Mouse (Mus musculus): Measurements from ENCODE around the gene Ctdspl. TPM values are rescaled to one million over a fixed set of nuclear protein-coding genes. Genes with fewer than 3 reads are reported as not detected.
A peak's percentile ranks its signal among the peaks of the same experiment; 100 is the strongest.

Gene Ctdspl
- polyA plus RNA-seq, 2 experiments, result 2.3 to 3.6 TPM

GRCm38 (mm10) chr9:119025263-119025662 lies 99.0 kb downstream of the Ctdspl start:
- H3K9me3 ChIP-seq (ENCODE audit: control insufficient read depth, low read length), result no peaks in the 10 kb centered on the region
- no peak overlapping the region for H3K9ac ChIP-seq (replicated peaks)
- 57% methylated on average over 6 of the region's 6 CpGs for WGBS (ENCODE audit: insufficient replicate concordance)
- H3K27me3 ChIP-seq (ENCODE audit: control insufficient read depth, insufficient read depth, low read length), result no peaks in the 10 kb centered on the region
- H3K4me1 ChIP-seq (replicated peaks; ENCODE audit: control insufficient read depth in 2 of 2, insufficient read depth in 2 of 2, low read length in 1 of 2), result peaks cover 0 to 2% of the 10 kb centered on the region in 2 experiments; a peak in 1 of 4 replicates
- no peak overlapping the region for H3K4me2 ChIP-seq (ENCODE audit: low read depth)
- DNase-seq (ENCODE audit: low read depth in 3 of 3, low spot score in 3 of 3) (no peak), ATAC-seq (ENCODE audit: insufficient read depth) (no peak)
- no peaks in the 10 kb centered on the region for H3K36me3 ChIP-seq (replicated peaks; ENCODE audit: control insufficient read depth, insufficient read depth, low read depth)
- no peak overlapping the region for H3K4me3 ChIP-seq (ENCODE audit: insufficient read depth in 1 of 2, low read depth in 2 of 2, low read length in 2 of 2)
- TF ChIP-seq EP300 (IDR thresholded peaks at IDR 0.05; ENCODE audit: low read depth) (no peak), CTCF (IDR thresholded peaks at IDR 0.05; ENCODE audit: low read depth) (no peak)
- H3K27ac ChIP-seq, result no peak overlapping the region

- TF ChIP-seq CTCF (IDR thresholded peaks at IDR 0.05; ENCODE audit: low read depth), result no peak
- TF ChIP-seq EP300 (IDR thresholded peaks at IDR 0.05; ENCODE audit: low read depth), result no peak
- Histone ChIP-seq H3K4me1 (replicated peaks; ENCODE audit: control insufficient read depth in 2 of 2, insufficient read depth in 2 of 2, low read length in 1 of 2) (peaks cover 0 to 2% of the 10 kb centered on the region in 2 experiments; a peak in 1 of 4 replicates), H3K36me3 (replicated peaks; ENCODE audit: control insufficient read depth, insufficient read depth, low read depth) (no peaks in the 10 kb centered on the region), H3K9me3 (ENCODE audit: control insufficient read depth, low read length) (no peaks in the 10 kb centered on the region), H3K4me2 (ENCODE audit: low read depth) (no peak overlapping the region), H3K27ac (no peak overlapping the region), H3K27me3 (ENCODE audit: control insufficient read depth, insufficient read depth, low read length) (no peaks in the 10 kb centered on the region), H3K9ac (replicated peaks) (no peak overlapping the region), H3K4me3 (ENCODE audit: insufficient read depth in 1 of 2, low read depth in 2 of 2, low read length in 2 of 2) (no peak overlapping the region)
- no peak for ATAC-seq (ENCODE audit: insufficient read depth)
- 74% methylated on average over 7 of the region's 7 CpGs for WGBS (ENCODE audit: insufficient replicate concordance)
- no peak for DNase-seq (ENCODE audit: low read depth in 3 of 3, low spot score in 3 of 3)
These were observed 99.6 kb downstream of the Ctdspl start for GRCm38 (mm10) chr9:119025832-119026331.

- Histone ChIP-seq H3K27ac (no peak overlapping the region), H3K9ac (replicated peaks) (no peak overlapping the region), H3K4me1 (replicated peaks; ENCODE audit: control insufficient read depth in 2 of 2, insufficient read depth in 2 of 2, low read length in 1 of 2) (peaks cover 0 to 2% of the 10 kb centered on the region in 2 experiments; a peak in 1 of 4 replicates), H3K27me3 (ENCODE audit: control insufficient read depth, insufficient read depth, low read length) (no peaks in the 10 kb centered on the region), H3K4me3 (ENCODE audit: insufficient read depth in 1 of 2, low read depth in 2 of 2, low read length in 2 of 2) (no peak overlapping the region), H3K9me3 (ENCODE audit: control insufficient read depth, low read length) (no peaks in the 10 kb centered on the region), H3K4me2 (ENCODE audit: low read depth) (no peak overlapping the region), H3K36me3 (replicated peaks; ENCODE audit: control insufficient read depth, insufficient read depth, low read depth) (no peaks in the 10 kb centered on the region)
- ATAC-seq (ENCODE audit: insufficient read depth) (no peak), DNase-seq (ENCODE audit: low read depth in 3 of 3, low spot score in 3 of 3) (no peak)
- TF ChIP-seq CTCF (IDR thresholded peaks at IDR 0.05; ENCODE audit: low read depth), result no peak
- no peak for TF ChIP-seq EP300 (IDR thresholded peaks at IDR 0.05; ENCODE audit: low read depth)
- 70% methylated on average over 7 of the region's 7 CpGs for WGBS (ENCODE audit: insufficient replicate concordance)
These were observed 101.1 kb downstream of the Ctdspl start for GRCm38 (mm10) chr9:119027337-119027736.

- no peak overlapping the region for H3K27ac ChIP-seq
- H3K4me2 ChIP-seq (ENCODE audit: low read depth), result no peak overlapping the region
- no peaks in the 10 kb centered on the region for H3K27me3 ChIP-seq (ENCODE audit: control insufficient read depth, insufficient read depth, low read length)
- H3K36me3 ChIP-seq (replicated peaks; ENCODE audit: control insufficient read depth, insufficient read depth, low read depth), result no peaks in the 10 kb centered on the region
- no peak overlapping the region for H3K4me3 ChIP-seq (ENCODE audit: insufficient read depth in 1 of 2, low read depth in 2 of 2, low read length in 2 of 2)
- DNase-seq (ENCODE audit: low read depth in 3 of 3, low spot score in 3 of 3) (no peak), ATAC-seq (ENCODE audit: insufficient read depth) (no peak)
- no peaks in the 10 kb centered on the region for H3K9me3 ChIP-seq (ENCODE audit: control insufficient read depth, low read length)
- WGBS (ENCODE audit: insufficient replicate concordance), result 81% methylated on average over 27 of the region's 27 CpGs
- no peak overlapping the region for H3K9ac ChIP-seq (replicated peaks)
- TF ChIP-seq CTCF (IDR thresholded peaks at IDR 0.05; ENCODE audit: low read depth) (no peak), EP300 (IDR thresholded peaks at IDR 0.05; ENCODE audit: low read depth) (no peak)
- H3K4me1 ChIP-seq (replicated peaks; ENCODE audit: control insufficient read depth in 2 of 2, insufficient read depth in 2 of 2, low read length in 1 of 2), result peaks cover 0 to 2% of the 10 kb centered on the region in 2 experiments; a peak in 1 of 4 replicates
These were observed 102.3 kb downstream of the Ctdspl start for GRCm38 (mm10) chr9:119028226-119029195.

GRCm38 (mm10) chr9:119029568-119029967 lies 103.3 kb downstream of the Ctdspl start:
- H3K27me3 ChIP-seq (ENCODE audit: control insufficient read depth, insufficient read depth, low read length), result no peaks in the 10 kb centered on the region
- H3K4me1 ChIP-seq (replicated peaks; ENCODE audit: control insufficient read depth in 2 of 2, insufficient read depth in 2 of 2, low read length in 1 of 2), result no peaks in the 10 kb centered on the region
- H3K4me2 ChIP-seq (ENCODE audit: low read depth), result no peak overlapping the region
- H3K36me3 ChIP-seq (replicated peaks; ENCODE audit: control insufficient read depth, insufficient read depth, low read depth), result no peaks in the 10 kb centered on the region
- WGBS (ENCODE audit: insufficient replicate concordance), result 59% methylated on average over 7 of the region's 7 CpGs
- no peak overlapping the region for H3K9ac ChIP-seq (replicated peaks)
- peak; percentile 86 for TF ChIP-seq CTCF (IDR thresholded peaks at IDR 0.05; ENCODE audit: low read depth)
- TF ChIP-seq EP300 (IDR thresholded peaks at IDR 0.05; ENCODE audit: low read depth), result no peak
- DNase-seq (ENCODE audit: low read depth in 3 of 3, low spot score in 3 of 3) (no peak), ATAC-seq (ENCODE audit: insufficient read depth) (no peak)
- H3K9me3 ChIP-seq (ENCODE audit: control insufficient read depth, low read length), result no peaks in the 10 kb centered on the region
- H3K4me3 ChIP-seq (ENCODE audit: insufficient read depth in 1 of 2, low read depth in 2 of 2, low read length in 2 of 2), result no peak overlapping the region
- no peak overlapping the region for H3K27ac ChIP-seq
